ENCODE assay signal across 7 mouse cellular contexts in genomic region chr5:144457623-144458287, GRCm38 (mm10).
DNase-seq lines count a peak whose midpoint lies in the region; ATAC-seq and TF ChIP-seq lines count a peak whose summit lies in the region.

No protein-coding gene starts in this region.

- intact Hi-C loops in gastrocnemius, postnatal 14 days (cut with DNase I; ENCODE audit: low total_unique reads) = no loop called here

- no peak for ATAC-seq in hindbrain, embryonic 14.5 days (ENCODE audit: low FRiP score)
- ATAC-seq in lung, postnatal 0 days = peak; percentile 56

- peak; percentile 84 for DNase-seq in R1 (ENCODE audit: low read depth, low spot score)
- peak; percentile 89 for DNase-seq in brain, embryonic 14.5 days (ENCODE audit: low read depth)
- no peak for DNase-seq in hindbrain, embryonic 14.5 days (ENCODE audit: low spot score)
- peak; percentile 40 for DNase-seq in lung, postnatal 0 days (ENCODE audit: low spot score)
- DNase-seq in gastrocnemius, postnatal 14 days = no peak
- no peak for DNase-seq in gastrocnemius, postnatal 10 days
- no peak for DNase-seq in cerebellum, adult 2 months

- no peak for TF ChIP-seq EP300 in lung, postnatal 0 days (IDR thresholded peaks at IDR 0.05)

- no peaks in the 10 kb centered on the region for H3K27me3 ChIP-seq in hindbrain, embryonic 14.5 days (ENCODE audit: control insufficient read depth, insufficient read depth, low read length)
- no peaks in the 10 kb centered on the region for H3K27me3 ChIP-seq in lung, postnatal 0 days (replicated peaks; ENCODE audit: insufficient read depth, low read length)
- no peaks in the 10 kb centered on the region for H3K27me3 ChIP-seq in cerebellum, adult 2 months (ENCODE audit: control insufficient read depth, insufficient read depth, low read length)

- WGBS in hindbrain, embryonic 14.5 days = 10% methylated on average over 11 of the region's 11 CpGs
- WGBS in lung, postnatal 0 days = 6% methylated on average over 11 of the region's 11 CpGs
- WGBS in cerebellum, adult 2 months = 13% methylated on average over 11 of the region's 11 CpGs

- H3K9ac ChIP-seq in hindbrain, embryonic 14.5 days = no peak overlapping the region
- H3K9ac ChIP-seq in lung, postnatal 0 days (replicated peaks; ENCODE audit: low read depth) = no peak overlapping the region

- no peak overlapping the region for H3K27ac ChIP-seq in hindbrain, embryonic 14.5 days
- H3K27ac ChIP-seq in lung, postnatal 0 days (ENCODE audit: low read length) = no peak overlapping the region
- H3K27ac ChIP-seq in cerebellum, adult 2 months (ENCODE audit: insufficient read depth, low read length) = no peak overlapping the region

- H3K4me2 ChIP-seq in hindbrain, embryonic 14.5 days (replicated peaks) = 0 out of 2 replicates have a peak overlapping the region, but pooled peaks have one; percentile 0
- peak overlapping the region; percentile 32 for H3K4me2 ChIP-seq in lung, postnatal 0 days (replicated peaks; ENCODE audit: low read depth, low read length)

- no peaks in the 10 kb centered on the region; the same call in 1 of the 2 replicates for H3K9me3 ChIP-seq in hindbrain, embryonic 14.5 days (ENCODE audit: control insufficient read depth, low read length)
- H3K9me3 ChIP-seq in lung, postnatal 0 days (ENCODE audit: low read length) = no peaks in the 10 kb centered on the region

- no peaks in the 10 kb centered on the region for H3K4me1 ChIP-seq in hindbrain, embryonic 14.5 days (replicated peaks; ENCODE audit: control insufficient read depth, insufficient read depth, low read length)
- no peaks in the 10 kb centered on the region for H3K4me1 ChIP-seq in lung, postnatal 0 days (ENCODE audit: insufficient read depth, low read depth, low read length)
- H3K4me1 ChIP-seq in cerebellum, adult 2 months (ENCODE audit: control insufficient read depth, insufficient read depth, low read length) = no peaks in the 10 kb centered on the region; the same call in 1 of the 2 replicates

- no peak for TF ChIP-seq POLR2A in brain, embryonic 14.5 days (IDR thresholded peaks at IDR 0.05; ENCODE audit: borderline replicate concordance, extremely low read depth, insufficient read depth, insufficient read length, poor library complexity, severe bottlenecking)
- no peak for TF ChIP-seq POLR2A in cerebellum, adult 2 months (IDR thresholded peaks at IDR 0.05; ENCODE audit: borderline replicate concordance, insufficient read depth, low read length)

- no peak overlapping the region for H3K4me3 ChIP-seq in hindbrain, embryonic 14.5 days (replicated peaks; ENCODE audit: low read length)
- H3K4me3 ChIP-seq in lung, postnatal 0 days (ENCODE audit: low read depth, low read length) = no peak overlapping the region
- no peak overlapping the region for H3K4me3 ChIP-seq in cerebellum, adult 2 months (replicated peaks; ENCODE audit: insufficient read depth, low read depth, low read length)

- TF ChIP-seq CTCF in brain, embryonic 14.5 days (IDR thresholded peaks at IDR 0.05; ENCODE audit: borderline replicate concordance, extremely low read depth, insufficient read depth, insufficient read length) = no peak
- TF ChIP-seq CTCF in lung, postnatal 0 days (IDR thresholded peaks at IDR 0.05) = no peak
- no peak for TF ChIP-seq CTCF in cerebellum, adult 2 months (IDR thresholded peaks at IDR 0.05; ENCODE audit: borderline replicate concordance, insufficient read depth, low read depth, low read length)

- H3K36me3 ChIP-seq in hindbrain, embryonic 14.5 days (replicated peaks; ENCODE audit: control insufficient read depth, insufficient read depth) = no peaks in the 10 kb centered on the region
- no peaks in the 10 kb centered on the region for H3K36me3 ChIP-seq in lung, postnatal 0 days (ENCODE audit: insufficient read depth, low read length)

Comparison
In these comparisons a context has a peak if more than half of its experiments do, and no peak if none do; other contexts are left out.
1. DNase-seq: peak in R1 (single experiment), brain, embryonic 14.5 days (single experiment) and lung, postnatal 0 days (single experiment); none in hindbrain, embryonic 14.5 days (single experiment), gastrocnemius, postnatal 14 days (single experiment), gastrocnemius, postnatal 10 days (single experiment) and cerebellum, adult 2 months (0 of 2).